19 mouse cellular contexts compared by ENCODE assay signal in genomic region chr1:140333702-140334101, GRCm38 (mm10).
"Had no signal": no experiment of that assay in that cellular context is flagged by ENCODE, and none has a peak within 500 bp of the region (broad histone marks: within the 10 kb centered on the region; RNA-seq: fewer than 3 reads in every experiment).

No protein-coding gene starts in this region.

- H3K9ac ChIP-seq: liver, embryonic 15.5 days; liver, postnatal 0 days; lung, embryonic 15.5 days; midbrain, embryonic 13.5 days; midbrain, embryonic 15.5 days; neural tube, embryonic 13.5 days; stomach, embryonic 15.5 days had no signal

- H3K36me3 ChIP-seq: liver, embryonic 15.5 days; lung, embryonic 15.5 days; midbrain, embryonic 13.5 days; midbrain, embryonic 15.5 days; neural tube, embryonic 13.5 days; stomach, embryonic 15.5 days had no signal

- H3K4me1 ChIP-seq: liver, embryonic 15.5 days; lung, embryonic 15.5 days; megakaryocyte, embryonic 14.5 days; midbrain, embryonic 13.5 days; midbrain, embryonic 15.5 days; neural tube, embryonic 13.5 days; stomach, embryonic 15.5 days had no signal

- H3K27ac ChIP-seq: liver, embryonic 15.5 days; lung, embryonic 15.5 days; macrophage; midbrain, embryonic 13.5 days; midbrain, embryonic 15.5 days; neural tube, embryonic 13.5 days; stomach, embryonic 15.5 days; stomach, postnatal 0 days had no signal

- H3K4me3 ChIP-seq: liver, embryonic 15.5 days; lung, embryonic 15.5 days; megakaryocyte, embryonic 14.5 days; midbrain, embryonic 13.5 days; midbrain, embryonic 15.5 days; neural tube, embryonic 13.5 days; stomach, embryonic 15.5 days had no signal

- DNase-seq: liver, postnatal 0 days; lung, adult 2 months; lung, postnatal 14 days; lung, postnatal 36 days; right cerebral cortex, postnatal 14 days; thymus, adult 2 months; thymus, postnatal 25 days; thymus, postnatal 4 days had no signal

- H3K9me3 ChIP-seq: liver, embryonic 15.5 days; lung, embryonic 15.5 days; megakaryocyte, embryonic 14.5 days; midbrain, embryonic 13.5 days; midbrain, embryonic 15.5 days; neural tube, embryonic 13.5 days; stomach, embryonic 15.5 days had no signal

- H3K4me2 ChIP-seq: liver, embryonic 15.5 days; lung, embryonic 15.5 days; midbrain, embryonic 11.5 days; midbrain, embryonic 13.5 days; midbrain, embryonic 15.5 days; neural tube, embryonic 13.5 days; stomach, embryonic 15.5 days had no signal

- H3K27me3 ChIP-seq: liver, embryonic 15.5 days; lung, embryonic 15.5 days; megakaryocyte, embryonic 14.5 days; midbrain, embryonic 13.5 days; midbrain, embryonic 15.5 days; neural tube, embryonic 13.5 days; stomach, embryonic 15.5 days had no signal

- ATAC-seq: liver, postnatal 0 days; lung, postnatal 0 days; midbrain, embryonic 13.5 days; midbrain, embryonic 15.5 days had no signal
